Mouse (Mus musculus) brain, adult 2 months (tissue): ENCODE measurements around the gene Cacnb4.

ENCODE experiments used
- DNase-seq: peaks from one replicate; pipeline ENCODE4 v3.0.0; 2011; ENCODE audit warnings: low read depth, low spot score

Cacnb4 gene

GRCm38 (mm10) chr2:52604651-52605020, 72.0 kb downstream of the Cacnb4 start:
- DNase-seq = no peak

GRCm38 (mm10) chr2:52603935-52604650, 72.5 kb downstream of the Cacnb4 start:
- DNase-seq = no peak

- DNase-seq = no peak
Measured at GRCm38 (mm10) chr2:52603421-52603820, 73.2 kb downstream of the Cacnb4 start.

GRCm38 (mm10) chr2:52602921-52603320, 73.7 kb downstream of the Cacnb4 start:
- DNase-seq = no peak

GRCm38 (mm10) chr2:52602228-52602627, 74.4 kb downstream of the Cacnb4 start:
- DNase-seq = no peak

- DNase-seq = no peak
Measured at GRCm38 (mm10) chr2:52597511-52597910, 79.1 kb downstream of the Cacnb4 start.

GRCm38 (mm10) chr2:52593814-52594213, 82.8 kb downstream of the Cacnb4 start:
- DNase-seq = peak; percentile 59

GRCm38 (mm10) chr2:52593260-52593659, 83.4 kb downstream of the Cacnb4 start:
- DNase-seq = peak; percentile 36

GRCm38 (mm10) chr2:52590970-52591347, 85.7 kb downstream of the Cacnb4 start:
- peak; percentile 97 for DNase-seq

- DNase-seq = peak; percentile 50
Measured at GRCm38 (mm10) chr2:52590340-52590969, 86.2 kb downstream of the Cacnb4 start.

- DNase-seq = no peak
Measured at GRCm38 (mm10) chr2:52589514-52589913, 87.1 kb downstream of the Cacnb4 start.

GRCm38 (mm10) chr2:52585384-52585783, 91.2 kb downstream of the Cacnb4 start:
- DNase-seq = no peak

- DNase-seq = no peak
Measured at GRCm38 (mm10) chr2:52581132-52581781, 95.4 kb downstream of the Cacnb4 start.

GRCm38 (mm10) chr2:52580697-52581096, 95.9 kb downstream of the Cacnb4 start:
- no peak for DNase-seq

- DNase-seq = peak; percentile 41
Measured at GRCm38 (mm10) chr2:52578846-52579245, 97.8 kb downstream of the Cacnb4 start.

GRCm38 (mm10) chr2:52577700-52578099, 98.9 kb downstream of the Cacnb4 start:
- DNase-seq = peak; percentile 35

- no peak for DNase-seq
Measured at GRCm38 (mm10) chr2:52576546-52576945, 100.1 kb downstream of the Cacnb4 start.

GRCm38 (mm10) chr2:52575637-52576175, 100.9 kb downstream of the Cacnb4 start:
- DNase-seq = no peak

GRCm38 (mm10) chr2:52574929-52575328, 101.7 kb downstream of the Cacnb4 start:
- peak; percentile 68 for DNase-seq

- DNase-seq = no peak
Measured at GRCm38 (mm10) chr2:52572221-52572620, 104.4 kb downstream of the Cacnb4 start.

GRCm38 (mm10) chr2:52571339-52571968, 105.2 kb downstream of the Cacnb4 start:
- peak; percentile 41 for DNase-seq

- DNase-seq = no peak
Measured at GRCm38 (mm10) chr2:52570781-52571180, 105.8 kb downstream of the Cacnb4 start.
